Mouse (Mus musculus) bone marrow, adult 2 months (tissue): ENCODE measurements around the gene Sec13.

Experiments used
- CTCF ChIP-seq: fragments of 200-500 bp; IDR thresholded peaks from 2 replicates; pipeline ENCODE4 v1.5.1; 2011; ENCODE audit warnings: low read length, control low read depth; ENCODE audit not compliant: control insufficient read depth, insufficient read depth
- POLR2A ChIP-seq: fragments of 200-500 bp; IDR thresholded peaks from 2 replicates; pipeline ENCODE4 v1.6.1; 2011; ENCODE audit warnings: low read depth, mild to moderate bottlenecking, control low read depth, low read length, borderline replicate concordance; ENCODE audit not compliant: control insufficient read depth

- TF ChIP-seq CTCF, result no peak
- TF ChIP-seq POLR2A, result no peak
Measured at GRCm38 (mm10) chr6:113695766-113696355, 44.7 kb downstream of the Sec13 start.
